Mouse (Mus musculus): ENCODE data around the gene Osbpl9.

The Osbpl9 gene

DNA sequence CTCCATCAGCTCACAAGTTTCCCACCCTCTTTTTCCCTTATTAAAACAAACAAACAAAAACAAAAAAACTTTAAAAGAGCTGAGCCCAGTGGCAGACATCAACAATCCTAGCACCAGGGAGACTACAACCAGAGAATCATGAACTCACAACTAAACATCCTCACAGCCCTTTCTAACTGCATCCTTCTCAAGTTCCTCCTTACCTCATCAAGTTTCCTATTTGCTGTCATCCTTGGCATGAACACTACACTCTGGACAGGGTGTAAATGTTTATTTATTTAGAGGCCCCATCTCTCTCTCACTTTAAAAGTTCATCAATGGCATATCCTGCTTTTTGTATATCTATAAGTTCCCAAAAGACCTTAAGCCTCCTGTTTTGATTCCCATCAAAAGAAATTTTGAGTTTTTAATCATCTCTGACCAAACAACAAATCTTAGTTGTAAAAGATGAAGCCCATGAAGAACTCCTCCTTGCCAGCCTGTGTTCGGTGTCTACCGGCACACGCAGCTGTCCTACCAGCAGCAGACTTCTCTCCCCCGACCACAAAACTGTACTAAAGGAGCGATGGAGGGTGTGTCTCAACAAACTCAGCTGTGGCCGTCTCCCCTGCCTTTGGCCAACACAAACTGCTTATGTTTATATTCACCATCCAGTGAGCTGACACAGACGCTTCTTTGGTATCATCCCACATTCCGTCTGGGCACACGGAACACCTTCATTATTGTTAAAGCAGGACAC is 98.8 kb downstream of the Osbpl9 start:
- DNase-seq (ENCODE audit: low spot score in 2 of 2) = no peak

DNA sequence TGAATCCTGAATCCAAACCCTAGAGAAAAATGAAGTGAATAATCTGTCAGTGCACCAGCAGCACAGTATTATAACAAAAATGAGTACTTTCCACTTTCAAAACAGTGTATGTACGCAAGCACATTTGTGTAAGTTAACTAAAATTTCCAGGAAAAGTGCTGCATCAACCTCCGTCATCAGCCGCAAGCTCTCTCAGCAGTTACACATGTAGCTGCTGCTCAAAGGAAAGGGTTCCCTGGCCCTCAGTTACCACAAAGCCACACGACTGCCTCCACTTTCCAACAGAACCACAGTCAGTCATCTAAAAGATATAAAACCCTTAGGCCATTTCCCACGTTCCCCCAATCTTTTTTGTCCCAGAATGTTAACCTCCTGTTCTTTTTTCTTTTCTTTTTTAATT is 99.5 kb downstream of the Osbpl9 start:
- no peak for DNase-seq (ENCODE audit: low spot score in 2 of 2)

DNA sequence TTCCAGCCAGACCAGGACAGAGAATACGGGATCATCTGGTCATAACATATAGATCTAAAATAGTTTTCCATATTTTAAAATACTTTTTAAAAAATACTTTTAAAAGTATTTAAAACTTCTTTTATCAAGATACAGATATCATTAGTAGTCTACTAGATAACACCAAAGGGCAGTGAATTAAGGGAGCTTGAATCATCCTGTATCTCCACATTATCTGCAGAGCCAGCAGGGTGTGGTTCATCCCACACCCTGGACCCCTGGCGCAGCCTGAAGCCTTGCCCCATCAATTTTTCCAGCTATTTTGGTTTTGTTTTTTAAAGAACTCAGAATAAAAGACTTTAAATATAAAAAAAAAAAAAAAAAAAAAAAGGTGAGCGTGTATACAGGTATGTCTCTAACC is 103.2 kb downstream of the Osbpl9 start:
- DNase-seq (ENCODE audit: low spot score in 2 of 2) = no peak

GRCm38 (mm10) chr4:109094269-109094668 is 107.8 kb downstream of the Osbpl9 start:
- DNase-seq (ENCODE audit: low spot score in 2 of 2) = no peak

GRCm38 (mm10) chr4:109092344-109092743 is 109.7 kb downstream of the Osbpl9 start:
- DNase-seq (ENCODE audit: low spot score in 2 of 2) = no peak

DNA sequence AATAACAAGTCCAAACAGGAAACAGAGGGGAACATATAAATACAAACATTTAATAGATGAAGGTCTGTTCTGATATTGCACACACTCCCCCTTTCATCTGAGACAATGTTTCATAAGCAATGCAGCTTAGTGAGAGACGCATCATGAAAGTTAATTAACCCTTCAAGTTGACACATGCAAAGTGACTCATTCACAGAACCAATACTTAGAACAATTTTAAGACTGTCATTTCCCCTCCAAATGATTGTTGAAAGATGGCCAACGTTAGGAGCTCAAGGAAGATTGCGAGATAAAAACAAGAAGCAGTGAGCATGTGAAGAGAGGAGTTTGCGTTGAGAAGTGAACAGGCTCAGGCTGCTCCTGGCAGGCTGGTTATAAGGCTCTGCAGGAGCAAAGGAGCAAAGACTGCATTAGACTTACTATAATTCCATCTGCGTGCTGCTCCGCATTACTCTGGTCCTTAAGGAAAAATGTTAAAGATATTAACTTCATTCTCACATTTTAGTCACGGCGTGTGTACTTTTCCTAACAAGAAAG is 110.8 kb downstream of the Osbpl9 start:
- DNase-seq (ENCODE audit: low spot score in 2 of 2) = no peak

DNA sequence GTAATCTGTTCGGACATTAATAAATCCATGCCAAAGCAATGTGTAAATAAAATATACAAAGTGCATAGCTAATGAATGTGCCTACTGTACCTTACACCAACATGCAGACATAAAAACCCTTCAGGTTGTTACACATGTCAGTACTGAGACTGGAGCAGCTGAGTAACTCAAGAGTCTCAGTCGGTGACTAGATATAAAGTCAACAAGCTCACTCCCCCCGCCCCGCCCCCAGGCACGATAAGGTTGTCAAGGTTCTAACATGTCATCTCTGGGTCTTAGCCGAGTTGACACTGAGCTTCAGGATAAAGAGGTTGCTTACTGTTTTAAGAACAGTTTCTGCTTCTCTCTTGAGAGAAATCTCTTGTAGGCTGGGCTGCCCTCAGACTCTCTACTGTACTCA is 112.1 kb downstream of the Osbpl9 start:
- no peak for DNase-seq (ENCODE audit: low spot score in 2 of 2)

DNA sequence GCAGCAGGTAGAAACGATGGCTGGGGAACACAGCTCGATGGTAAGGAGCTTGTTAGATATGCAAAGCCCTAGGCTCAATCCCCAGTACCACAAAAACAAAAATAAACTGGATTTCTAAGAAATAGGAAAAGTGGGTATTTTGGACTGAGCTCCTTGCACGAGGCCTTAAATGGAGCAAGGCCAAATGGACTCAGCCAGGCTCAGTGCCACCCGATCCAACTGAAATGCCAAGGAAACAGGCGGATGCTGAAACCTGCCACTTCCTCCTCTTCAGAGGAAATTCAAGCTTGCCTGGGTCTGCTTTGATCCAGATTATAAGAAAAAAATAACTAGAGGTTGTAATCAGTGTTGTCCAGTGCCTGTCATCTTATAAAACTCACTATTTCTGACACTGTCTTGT is 112.9 kb downstream of the Osbpl9 start:
- DNase-seq (ENCODE audit: low spot score in 2 of 2) = no peak

GRCm38 (mm10) chr4:109080118-109080517 is 122.0 kb downstream of the Osbpl9 start:
- DNase-seq (ENCODE audit: low spot score in 2 of 2) = no peak

DNA sequence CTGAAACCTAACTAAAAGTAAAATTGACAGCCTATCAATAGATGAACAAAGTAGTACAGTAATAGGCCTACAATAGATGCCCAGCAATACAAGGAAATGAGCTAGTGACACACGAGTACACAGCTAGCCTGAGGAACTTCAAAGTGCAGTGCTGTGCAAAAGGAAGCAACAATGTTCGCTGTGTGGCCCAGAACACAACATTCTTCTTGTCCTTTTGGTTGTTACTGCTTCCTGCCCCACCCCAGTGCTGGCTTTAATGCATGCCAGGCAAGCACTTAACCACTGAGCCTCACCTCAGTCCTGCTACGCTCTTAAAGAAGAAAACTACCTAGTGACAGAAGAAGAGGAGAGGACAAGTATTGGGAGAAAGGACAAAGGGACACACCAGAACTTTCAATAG is 122.4 kb downstream of the Osbpl9 start:
- DNase-seq (ENCODE audit: low spot score in 2 of 2) = no peak

DNA sequence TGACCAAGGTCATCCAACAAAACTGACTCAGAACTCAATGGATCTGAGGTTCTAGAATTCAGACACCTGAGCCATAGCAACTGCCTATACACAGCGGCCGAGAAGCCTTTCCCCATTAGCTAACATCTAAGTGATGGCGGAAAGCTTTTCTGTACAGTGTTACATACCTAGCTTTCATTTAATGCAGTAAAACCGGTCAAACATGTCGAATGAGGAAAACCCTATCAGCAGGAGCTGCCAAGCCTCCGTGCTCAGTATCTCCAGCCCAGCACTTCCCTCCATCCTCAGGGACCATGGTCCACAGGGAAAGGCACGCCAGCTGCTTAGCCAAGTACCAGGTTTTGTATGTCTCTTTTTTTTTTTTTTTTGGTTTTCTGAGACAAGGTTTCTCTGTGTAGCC is 123.1 kb downstream of the Osbpl9 start:
- DNase-seq (ENCODE audit: low spot score in 2 of 2) = no peak

GRCm38 (mm10) chr4:109073296-109073695 is 128.8 kb downstream of the Osbpl9 start:
- no peak for DNase-seq (ENCODE audit: low spot score in 2 of 2)

GRCm38 (mm10) chr4:109072891-109073290 is 129.2 kb downstream of the Osbpl9 start:
- DNase-seq (ENCODE audit: low spot score in 2 of 2) = no peak

GRCm38 (mm10) chr4:109065714-109066113 is 136.4 kb downstream of the Osbpl9 start:
- no peak for DNase-seq (ENCODE audit: low spot score in 2 of 2)

GRCm38 (mm10) chr4:109064941-109065340 is 137.1 kb downstream of the Osbpl9 start:
- no peak for DNase-seq (ENCODE audit: low spot score in 2 of 2)

DNA sequence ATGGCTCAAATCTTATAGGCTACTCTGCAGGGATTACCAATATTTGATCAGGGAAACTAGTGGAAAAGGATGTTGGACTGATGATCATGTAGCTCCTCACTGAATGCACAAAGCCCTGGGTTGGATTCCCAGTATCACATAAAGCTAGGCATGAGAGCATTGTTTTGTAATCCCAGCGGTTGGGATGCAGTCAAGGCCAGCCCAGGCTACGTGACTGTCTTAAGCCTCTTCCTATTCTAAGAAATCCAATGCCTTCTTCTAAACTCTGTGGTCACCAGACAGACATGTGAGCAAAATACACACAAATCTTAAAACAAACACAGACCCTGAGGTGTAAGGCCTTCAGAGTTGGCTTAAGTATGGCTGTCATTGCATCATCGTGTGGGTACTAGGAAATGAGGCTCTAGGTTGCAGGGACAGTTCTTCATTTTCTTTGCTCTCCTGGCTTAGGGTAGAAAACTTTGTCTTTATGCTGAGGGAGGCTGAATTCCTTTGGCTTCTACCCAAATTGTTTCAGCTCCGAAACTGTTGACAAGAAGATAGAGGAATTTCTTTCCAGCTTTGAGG is 142.7 kb downstream of the Osbpl9 start:
- DNase-seq (ENCODE audit: low spot score in 2 of 2) = no peak

DNA sequence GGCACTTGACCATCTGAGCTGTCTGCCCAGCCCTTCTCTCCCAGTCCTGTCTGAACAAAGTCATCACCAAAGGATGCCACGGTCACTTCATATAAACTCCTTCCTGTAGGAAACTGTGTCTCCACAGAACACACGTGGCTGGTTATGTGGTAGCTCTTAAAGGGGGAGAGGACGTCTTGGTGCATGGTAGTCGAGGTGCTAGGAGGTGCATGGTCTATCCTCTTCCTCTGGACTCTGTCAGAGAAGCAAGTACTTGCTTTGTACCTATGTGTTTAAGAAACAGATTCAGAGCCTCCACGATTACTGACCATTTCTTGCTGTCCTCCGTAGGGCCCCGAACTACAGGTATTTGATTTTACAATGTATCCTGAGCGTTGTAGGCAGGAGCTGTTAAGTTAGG is 144.4 kb downstream of the Osbpl9 start:
- DNase-seq (ENCODE audit: low spot score in 2 of 2) = no peak

- DNase-seq (ENCODE audit: low spot score in 2 of 2) = no peak
Observed at GRCm38 (mm10) chr4:109056351-109056750, 145.7 kb downstream of the Osbpl9 start.

DNA sequence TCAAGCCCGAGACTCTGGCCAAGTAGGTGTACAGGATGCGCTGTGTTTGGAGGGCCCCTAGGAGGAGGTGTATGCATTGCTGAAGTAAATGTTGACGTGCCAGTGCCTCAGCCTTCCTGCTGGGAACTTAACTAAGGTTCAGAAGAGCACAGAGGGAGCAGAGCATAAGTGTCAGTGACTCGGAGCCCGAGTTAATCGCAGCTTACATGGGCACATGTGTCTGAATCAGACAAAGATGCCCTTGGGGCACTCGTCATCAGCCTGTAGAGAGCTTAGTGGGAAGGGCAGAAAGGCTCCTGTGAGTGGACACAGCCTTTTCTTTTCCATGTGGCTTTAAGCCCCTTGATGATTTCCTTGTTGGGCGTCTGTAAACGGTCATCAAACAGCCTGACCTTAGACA is 148.1 kb downstream of the Osbpl9 start:
- DNase-seq (ENCODE audit: low spot score in 2 of 2) = no peak

DNA sequence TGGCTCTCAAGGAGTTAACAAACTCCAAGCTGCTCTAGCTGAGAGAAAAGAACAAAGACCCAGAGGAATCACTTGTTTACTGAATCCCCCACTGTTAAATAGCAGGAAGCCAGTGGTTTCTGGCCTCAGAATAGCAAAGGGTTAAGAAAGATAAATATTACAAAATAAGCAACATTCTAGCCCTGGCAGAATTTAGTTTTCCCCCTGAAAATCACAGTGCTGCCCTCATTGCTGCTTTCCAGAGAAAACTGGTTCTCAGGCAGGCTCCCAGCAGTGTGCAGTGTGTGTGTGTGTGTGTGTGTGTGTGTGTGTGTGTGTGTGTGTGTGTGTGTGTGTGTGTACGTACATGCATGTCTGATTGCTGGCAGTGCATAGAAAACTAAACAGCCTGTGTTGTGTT is 149.8 kb downstream of the Osbpl9 start:
- no peak for DNase-seq (ENCODE audit: low spot score in 2 of 2)

DNA sequence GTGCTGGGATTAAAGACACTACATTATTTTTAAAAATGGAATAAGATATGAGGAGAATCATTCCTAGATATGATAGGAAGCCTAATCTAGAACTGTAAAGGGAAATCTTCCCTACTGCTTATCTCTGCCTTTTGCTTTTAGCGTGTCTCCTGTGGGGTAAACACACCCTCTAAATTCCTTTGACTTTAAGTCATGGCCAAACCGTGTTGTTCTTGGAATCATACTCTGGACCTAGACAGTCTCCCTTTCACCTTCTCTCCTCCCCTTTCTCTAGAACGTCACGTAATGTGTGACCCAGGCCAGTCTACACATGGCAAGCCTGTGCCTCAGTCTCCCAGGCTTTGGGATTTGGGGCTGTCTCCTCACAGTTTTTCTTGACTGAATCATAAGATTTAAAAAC is 153.8 kb downstream of the Osbpl9 start:
- DNase-seq (ENCODE audit: low spot score in 2 of 2) = no peak

GRCm38 (mm10) chr4:109043756-109044155 is 158.3 kb downstream of the Osbpl9 start:
- DNase-seq (ENCODE audit: low spot score in 2 of 2) = no peak

GRCm38 (mm10) chr4:109043294-109043693 is 158.8 kb downstream of the Osbpl9 start:
- no peak for DNase-seq (ENCODE audit: low spot score in 2 of 2)

GRCm38 (mm10) chr4:109042739-109043138 is 159.3 kb downstream of the Osbpl9 start:
- no peak for DNase-seq (ENCODE audit: low spot score in 2 of 2)

Measured in frontal cortex, postnatal 25 days (tissue).